In the genomic region with DNA sequence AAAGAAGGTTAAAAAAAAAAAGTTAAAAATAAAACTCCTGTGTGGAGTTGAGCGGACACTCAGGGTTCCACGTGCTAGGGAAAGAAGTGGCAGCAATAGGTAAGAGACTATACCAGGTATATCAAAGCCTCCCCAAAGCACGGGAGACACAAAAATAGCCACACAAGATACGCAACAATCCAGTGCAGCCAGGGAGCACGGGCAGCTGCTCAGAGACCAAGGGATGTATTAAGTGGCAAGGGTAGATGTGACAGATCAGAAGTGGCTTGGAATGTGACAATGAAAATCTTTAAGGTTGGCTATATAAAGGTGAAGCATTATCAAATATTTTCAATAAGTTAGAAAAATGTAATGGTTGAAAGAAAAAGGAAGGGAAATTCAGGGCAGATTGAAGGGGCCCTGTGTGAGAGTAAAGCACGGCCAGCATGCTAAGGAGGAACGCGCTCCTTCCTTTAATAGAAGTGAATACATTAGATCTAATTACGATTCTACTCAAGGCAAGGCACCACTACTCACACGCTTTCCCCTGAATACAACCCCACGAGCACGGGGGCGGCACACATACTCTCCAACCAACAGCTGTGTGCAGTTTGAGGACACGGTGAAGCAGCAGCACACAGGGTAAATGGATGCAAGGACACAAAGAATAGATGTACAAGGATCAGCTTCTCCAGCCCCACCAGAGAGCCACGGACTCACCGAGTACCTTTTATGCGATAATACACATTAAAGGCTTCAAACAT, we compare ENCODE assay signal across 11 mouse cellular contexts. TPM values are rescaled to one million over a fixed set of nuclear protein-coding genes. Genes with fewer than 3 reads are reported as not detected.
DNase-seq lines count a peak whose midpoint lies in the region; ATAC-seq lines count a peak whose summit lies in the region.
"Had no signal": no experiment of that assay in that cellular context is flagged by ENCODE, and none has a peak within 500 bp of the region (broad histone marks: within the 10 kb centered on the region; RNA-seq: fewer than 3 reads in every experiment).

No protein-coding gene starts in this region.

- DNase-seq in midbrain, embryonic 11.5 days (ENCODE audit: low spot score, missing footprints), result no peak
- no peak for DNase-seq in midbrain, embryonic 10.5 days (ENCODE audit: low spot score)
- peak; percentile 49 for DNase-seq in layer of hippocampus, adult 9-11 months
- DNase-seq in right cerebral cortex, postnatal 36 days (ENCODE audit: low spot score in 2 of 2), result peak; percentile 49 to 74
- DNase-seq: kidney, adult 11 months; retina, postnatal 1 day had no signal

- H3K4me1 ChIP-seq in midbrain, embryonic 11.5 days (ENCODE audit: control insufficient read depth, insufficient read depth, low read length), result no peaks in the 10 kb centered on the region
- no peaks in the 10 kb centered on the region for H3K4me1 ChIP-seq in midbrain, embryonic 10.5 days
- H3K4me1 ChIP-seq in midbrain, embryonic 13.5 days (replicated peaks), result peaks cover 8% of the 10 kb centered on the region; the same call in 1 of the 2 replicates

- H3K27ac ChIP-seq in midbrain, embryonic 11.5 days (ENCODE audit: low read depth, low read length), result no peak overlapping the region
- no peak overlapping the region for H3K27ac ChIP-seq in midbrain, embryonic 10.5 days (replicated peaks)
- peak overlapping the region; percentile 53 for H3K27ac ChIP-seq in midbrain, embryonic 13.5 days
- H3K27ac ChIP-seq: macrophage had no signal

- H3K9me3 ChIP-seq in midbrain, embryonic 11.5 days (ENCODE audit: control insufficient read depth, low read length), result no peaks in the 10 kb centered on the region
- H3K9me3 ChIP-seq in midbrain, embryonic 10.5 days (replicated peaks), result no peaks in the 10 kb centered on the region
- no peaks in the 10 kb centered on the region for H3K9me3 ChIP-seq in midbrain, embryonic 13.5 days

- no peak overlapping the region for H3K9ac ChIP-seq in midbrain, embryonic 11.5 days (ENCODE audit: low read length)
- no peak overlapping the region for H3K9ac ChIP-seq in midbrain, embryonic 13.5 days (replicated peaks)

- H3K36me3 ChIP-seq in midbrain, embryonic 11.5 days (ENCODE audit: control insufficient read depth, insufficient read depth, low read length), result no peaks in the 10 kb centered on the region
- H3K36me3 ChIP-seq in midbrain, embryonic 10.5 days, result 0 out of 2 replicates have a peak, but pooled peaks cover 2% of the 10 kb centered on the region
- peaks cover 5% of the 10 kb centered on the region for H3K36me3 ChIP-seq in midbrain, embryonic 13.5 days

- no peaks in the 10 kb centered on the region for H3K27me3 ChIP-seq in midbrain, embryonic 11.5 days (ENCODE audit: control insufficient read depth, insufficient read depth, low read length)
- H3K27me3 ChIP-seq in midbrain, embryonic 10.5 days (ENCODE audit: low read depth, poor library complexity, severe bottlenecking), result no peaks in the 10 kb centered on the region
- H3K27me3 ChIP-seq in midbrain, embryonic 13.5 days, result no peaks in the 10 kb centered on the region

- peak; percentile 86 for ATAC-seq in midbrain, embryonic 11.5 days (ENCODE audit: low FRiP score)
- ATAC-seq in midbrain, embryonic 13.5 days, result peak; percentile 88
- ATAC-seq in erythroid progenitor cell, adult 5-6 weeks (replicated peaks; ENCODE audit: low FRiP score, poor library complexity, severe bottlenecking), result no peak
- ATAC-seq in granulocyte monocyte progenitor cell, adult 5-6 weeks (replicated peaks; ENCODE audit: poor library complexity, severe bottlenecking), result no peak
- ATAC-seq in megakaryocyte-erythroid progenitor cell, adult 5-6 weeks (replicated peaks; ENCODE audit: low FRiP score, low TSS enrichment, poor library complexity, severe bottlenecking), result no peak

- 77% methylated on average over 17 of the region's 17 CpGs for WGBS in midbrain, embryonic 11.5 days
- 91% methylated on average over 17 of the region's 17 CpGs for WGBS in midbrain, embryonic 10.5 days
- 51% methylated on average over 17 of the region's 17 CpGs for WGBS in midbrain, embryonic 13.5 days

- no peak overlapping the region for H3K4me2 ChIP-seq in midbrain, embryonic 11.5 days
- H3K4me2 ChIP-seq in midbrain, embryonic 13.5 days (replicated peaks), result 0 out of 2 replicates have a peak overlapping the region, but pooled peaks have one; percentile 5

- no peak overlapping the region for H3K4me3 ChIP-seq in midbrain, embryonic 11.5 days (ENCODE audit: low read depth, low read length)
- H3K4me3 ChIP-seq in midbrain, embryonic 10.5 days, result no peak overlapping the region
- no peak overlapping the region for H3K4me3 ChIP-seq in midbrain, embryonic 13.5 days (replicated peaks)

RNA-seq across cellular contexts. Expression of gene Ccdc59, which starts 52.0 kb away (rescaled TPM):
- 55.3 and 62.6 TPM in 2 replicates for polyA plus RNA-seq in midbrain, embryonic 11.5 days (2014; fragmentation: Nextera tagmentation; extraction: Ambion mirVana)
- 50.5 and 53.4 TPM in 2 replicates for polyA plus RNA-seq in midbrain, embryonic 10.5 days (2016; fragmentation: Nextera tagmentation; extraction: Ambion mirVana)
- 50.4 and 54.2 TPM in 2 replicates for polyA plus RNA-seq in midbrain, embryonic 13.5 days (2015; fragmentation: Nextera tagmentation; extraction: Ambion mirVana)
- 11.3 and 28.8 TPM in 2 replicates for total RNA-seq in erythroid progenitor cell, adult 5-6 weeks (2015; ENCODE audit: low replicate concordance)
- 8.2 and 15.1 TPM in 2 replicates for total RNA-seq in erythroid progenitor cell, adult 5-6 weeks (2017; ENCODE audit: low replicate concordance)
- 22.8 and 44.8 TPM in 2 replicates for total RNA-seq in granulocyte monocyte progenitor cell, adult 5-6 weeks (2014; fragmentation: Nextera tagmentation)
- total RNA-seq in granulocyte monocyte progenitor cell, adult 5-6 weeks (2017), result 31.2 TPM in 2 replicates
- total RNA-seq in megakaryocyte-erythroid progenitor cell, adult 5-6 weeks (2014; fragmentation: Nextera tagmentation), result 35.1 and 46.4 TPM in 2 replicates
- total RNA-seq in megakaryocyte-erythroid progenitor cell, adult 5-6 weeks (2017), result 42.0 and 44.1 TPM in 2 replicates

RNA-seq across cellular contexts. Expression of gene Mettl25, which starts 52.3 kb away (rescaled TPM):
- 14.4 and 15.8 TPM in 2 replicates for polyA plus RNA-seq in midbrain, embryonic 11.5 days (2014; fragmentation: Nextera tagmentation; extraction: Ambion mirVana)
- 12.1 and 13.9 TPM in 2 replicates for polyA plus RNA-seq in midbrain, embryonic 10.5 days (2016; fragmentation: Nextera tagmentation; extraction: Ambion mirVana)
- 12.0 and 14.2 TPM in 2 replicates for polyA plus RNA-seq in midbrain, embryonic 13.5 days (2015; fragmentation: Nextera tagmentation; extraction: Ambion mirVana)
- total RNA-seq in erythroid progenitor cell, adult 5-6 weeks (2015; ENCODE audit: low replicate concordance), result 1.1 and 3.4 TPM in 2 replicates
- 0.68 and 3.2 TPM in 2 replicates for total RNA-seq in erythroid progenitor cell, adult 5-6 weeks (2017; ENCODE audit: low replicate concordance)
- total RNA-seq in granulocyte monocyte progenitor cell, adult 5-6 weeks (2014; fragmentation: Nextera tagmentation), result 7.2 and 11.1 TPM in 2 replicates
- 12.9 and 19.8 TPM in 2 replicates for total RNA-seq in granulocyte monocyte progenitor cell, adult 5-6 weeks (2017)
- total RNA-seq in megakaryocyte-erythroid progenitor cell, adult 5-6 weeks (2014; fragmentation: Nextera tagmentation), result 15.4 and 15.8 TPM in 2 replicates
- total RNA-seq in megakaryocyte-erythroid progenitor cell, adult 5-6 weeks (2017), result 17.7 and 20.2 TPM in 2 replicates

Comparison
In these comparisons a context has a peak if more than half of its experiments do, and no peak if none do; other contexts are left out.
1. ATAC-seq: peak in midbrain, embryonic 11.5 days (single experiment) and midbrain, embryonic 13.5 days (single experiment); none in erythroid progenitor cell, adult 5-6 weeks (single experiment), granulocyte monocyte progenitor cell, adult 5-6 weeks (single experiment) and megakaryocyte-erythroid progenitor cell, adult 5-6 weeks (single experiment).
2. DNase-seq: peak in layer of hippocampus, adult 9-11 months (single experiment) and right cerebral cortex, postnatal 36 days (2 of 2); none in midbrain, embryonic 11.5 days (single experiment) and midbrain, embryonic 10.5 days (single experiment).